Mouse (Mus musculus) layer of hippocampus, adult 18-20 months (tissue): Measurements from ENCODE around the gene Man2b2. TPM values are rescaled to one million over a fixed set of nuclear protein-coding genes. Genes with fewer than 3 reads are reported as not detected.

Experiments used
- DNase-seq, 2 experiments: peaks; one replicate each; pipeline ENCODE4 v3.0.0; 2022; ENCODE audit warnings: low spot score in 2 of 2
- total RNA-seq, 2 experiments: library from RNA; stranded (reverse); gene quantifications; 2 replicates each; pipeline ENCODE4 v1.2.3; 2021

Gene Man2b2
- total RNA-seq, 2 experiments from 2014 or later, result 28.9 to 31.0 TPM

- DNase-seq, result peak in 1 of 2 experiments; percentile 29
Observed at GRCm38 (mm10) chr5:36839032-36839431, 8.6 kb upstream of the Man2b2 start.

- DNase-seq, result peak; percentile 74 to 88
Observed at GRCm38 (mm10) chr5:36835933-36836332, 5.5 kb upstream of the Man2b2 start.

DNA sequence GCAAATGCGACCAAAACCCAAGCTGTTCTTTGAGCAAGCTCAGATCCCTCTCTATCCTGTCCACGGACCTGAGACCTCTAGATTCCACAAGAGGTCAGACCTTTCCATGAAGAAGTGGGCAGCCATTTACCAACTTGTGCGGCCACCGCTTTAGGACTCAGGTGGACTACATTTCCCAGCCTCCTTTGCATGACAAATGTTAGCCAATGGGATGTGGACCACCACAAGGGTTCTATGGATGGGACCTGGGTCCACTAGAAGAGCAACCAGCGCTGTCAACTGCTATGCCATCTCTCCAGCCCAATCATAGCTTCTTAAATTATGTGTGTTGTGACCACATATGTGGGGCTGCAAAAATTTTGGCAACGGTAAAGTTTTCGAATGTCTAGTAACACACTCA, 819 bp upstream of the Man2b2 start:
- peak in 1 of 2 experiments; percentile 67 for DNase-seq

- DNase-seq, result no peak
Observed at GRCm38 (mm10) chr5:36829098-36829497, 1.4 kb downstream of the Man2b2 start.

- DNase-seq, result no peak
Observed at GRCm38 (mm10) chr5:36822907-36823306, 7.5 kb downstream of the Man2b2 start.

GRCm38 (mm10) chr5:36820142-36820541, 10.3 kb downstream of the Man2b2 start:
- DNase-seq, result peak in 1 of 2 experiments; percentile 79

DNA sequence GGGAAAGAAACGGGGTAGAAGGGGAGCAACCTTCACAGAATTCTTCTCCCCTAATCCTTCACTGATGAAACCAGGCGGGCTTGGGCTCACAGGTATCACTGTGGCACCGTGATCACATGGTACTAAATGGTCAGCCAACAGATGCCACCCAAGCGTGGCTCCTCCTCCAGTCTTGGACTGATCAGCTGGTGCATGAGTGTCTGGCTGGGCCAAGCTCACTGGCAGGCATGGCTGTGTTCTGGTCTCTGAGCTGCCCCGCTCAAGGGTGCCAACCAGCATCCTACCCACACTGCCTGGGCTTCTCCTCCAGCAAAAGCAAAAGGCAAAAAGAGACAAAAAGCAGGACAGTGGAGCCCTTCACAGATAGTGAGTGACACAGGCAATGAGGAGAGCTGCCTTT, 10.7 kb downstream of the Man2b2 start:
- no peak for DNase-seq

- no peak for DNase-seq
Observed at GRCm38 (mm10) chr5:36817738-36818137, 12.7 kb downstream of the Man2b2 start.

- no peak for DNase-seq
Observed at GRCm38 (mm10) chr5:36814554-36814953, 15.9 kb downstream of the Man2b2 start.

- peak; percentile 35 to 81 for DNase-seq
Observed at GRCm38 (mm10) chr5:36811413-36811812, 19.0 kb downstream of the Man2b2 start.

GRCm38 (mm10) chr5:36810634-36811033, 19.8 kb downstream of the Man2b2 start:
- DNase-seq, result no peak

- no peak for DNase-seq
Observed at GRCm38 (mm10) chr5:36809123-36809522, 21.3 kb downstream of the Man2b2 start.

DNA sequence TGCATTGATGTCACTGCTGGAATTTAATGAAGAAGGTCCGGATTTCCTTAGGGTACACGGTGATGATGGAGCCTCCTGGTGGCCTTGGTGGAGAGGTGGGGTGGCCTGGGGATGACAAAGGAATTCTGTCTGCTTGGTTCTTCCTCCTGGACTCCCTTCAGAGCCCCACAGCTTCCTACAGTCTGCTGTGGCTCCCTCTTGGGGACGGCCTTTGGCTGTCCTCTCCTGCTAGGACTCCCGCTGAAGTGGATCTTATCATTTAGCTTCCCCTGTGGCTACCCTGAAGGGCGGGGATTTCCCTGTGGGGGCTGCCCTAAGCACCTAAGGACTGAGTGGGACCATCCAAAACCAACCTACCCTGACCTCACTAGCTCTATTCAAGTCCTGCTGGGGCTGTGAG, 23.3 kb downstream of the Man2b2 start:
- no peak for DNase-seq

GRCm38 (mm10) chr5:36797291-36797690, 33.2 kb downstream of the Man2b2 start:
- no peak for DNase-seq

DNA sequence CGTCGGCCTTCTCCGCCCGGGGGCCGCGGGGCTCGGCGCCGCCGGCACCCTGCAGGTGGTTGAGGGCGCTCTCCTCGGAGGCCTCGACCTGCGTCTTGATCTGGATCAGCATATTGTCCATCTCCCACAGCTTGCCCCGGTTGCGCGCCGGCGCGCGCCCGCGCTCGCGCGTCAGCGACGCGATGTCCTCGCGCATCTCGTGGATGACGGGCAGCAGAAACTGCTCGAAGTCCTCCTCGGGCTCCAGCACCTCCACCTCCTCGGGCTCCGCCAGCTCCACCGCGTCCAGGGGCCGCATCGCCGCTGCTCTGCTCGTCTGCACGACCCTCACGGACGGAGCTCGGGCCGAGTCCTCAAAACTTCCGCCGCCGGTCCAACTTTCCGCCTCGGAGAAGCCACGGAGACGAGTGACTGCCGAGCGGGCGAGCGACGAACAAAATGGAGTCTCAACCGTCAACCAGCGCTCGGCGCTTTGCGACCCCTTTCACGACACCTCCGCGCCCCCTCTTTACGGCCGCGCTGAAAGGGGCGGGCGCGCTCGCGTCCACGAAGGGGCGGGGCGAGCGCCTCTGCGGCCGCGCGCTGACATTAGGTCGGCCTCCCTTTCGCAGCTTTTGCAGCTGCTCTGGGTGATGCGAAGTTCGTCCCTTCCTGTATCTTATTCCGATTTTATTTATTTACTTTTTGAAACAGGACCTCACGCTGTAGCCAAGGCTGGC, 34.0 kb downstream of the Man2b2 start, which contains the start of gene Mrfap1:
Gene Mrfap1, minus strand, starts transcription at position 477 of the 719 bp plus-strand sequence.
- DNase-seq, result peak; percentile 92 to 96

GRCm38 (mm10) chr5:36795647-36796295, 34.7 kb downstream of the Man2b2 start:
- peak; percentile 81 to 84 for DNase-seq

- no peak for DNase-seq
Observed at GRCm38 (mm10) chr5:36791861-36792260, 38.6 kb downstream of the Man2b2 start.

DNA sequence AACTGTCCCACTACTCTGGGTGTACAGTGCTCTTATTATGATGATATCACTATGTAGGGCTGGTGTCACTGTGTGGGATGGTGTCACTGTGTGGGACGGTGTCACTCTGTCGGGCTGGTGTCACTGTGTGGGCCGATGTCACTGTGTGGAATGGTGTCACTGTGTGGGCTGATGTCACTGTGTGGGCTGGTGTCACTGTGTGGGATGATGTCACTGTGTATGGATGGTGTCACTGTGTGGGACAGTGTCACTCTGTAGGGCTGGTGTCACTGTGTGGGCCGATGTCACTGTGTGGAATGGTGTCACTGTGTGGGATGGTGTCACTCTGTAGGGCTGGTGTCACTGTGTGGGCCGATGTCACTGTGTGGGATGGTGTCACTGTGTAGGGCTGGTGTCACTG, 44.4 kb downstream of the Man2b2 start:
- no peak for DNase-seq

DNA sequence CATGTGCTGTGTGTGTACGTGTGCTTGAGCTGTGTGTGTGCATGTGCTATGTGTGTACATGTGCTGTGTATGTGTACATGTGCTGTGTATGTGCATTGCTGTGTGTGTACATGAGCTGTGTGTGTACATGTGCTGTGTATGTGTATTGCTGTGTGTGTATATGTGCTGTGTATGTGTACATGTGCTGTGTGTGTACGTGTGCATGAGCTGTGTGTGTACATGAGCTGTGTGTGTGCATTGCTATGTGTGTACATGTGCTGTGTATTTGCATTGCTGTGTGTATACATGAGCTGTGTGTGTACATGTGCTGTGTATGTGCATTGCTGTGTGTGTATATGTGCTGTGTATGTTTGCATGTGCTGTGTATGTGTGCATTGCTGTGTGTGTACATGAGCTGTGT, 50.9 kb downstream of the Man2b2 start:
- no peak for DNase-seq

DNA sequence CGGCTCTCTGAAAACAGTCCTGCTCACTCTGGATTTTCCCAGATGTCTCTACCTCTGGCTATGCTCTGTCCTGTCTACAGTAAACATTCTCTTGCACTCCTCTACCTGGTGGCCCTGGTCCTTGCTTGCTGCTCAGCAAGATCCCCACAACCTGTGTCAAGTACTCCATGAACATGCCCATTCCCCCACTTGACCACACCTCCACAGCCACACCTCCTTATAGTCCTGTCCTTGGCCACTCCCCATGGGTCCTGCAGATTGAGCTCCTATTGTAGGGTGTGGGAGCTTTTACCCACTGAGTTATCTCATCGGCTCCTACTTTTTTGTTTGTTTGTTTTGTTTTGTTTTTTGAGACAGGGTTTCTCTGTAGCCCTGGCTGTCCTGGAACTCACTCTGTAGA, 51.6 kb downstream of the Man2b2 start:
- DNase-seq, result no peak

DNA sequence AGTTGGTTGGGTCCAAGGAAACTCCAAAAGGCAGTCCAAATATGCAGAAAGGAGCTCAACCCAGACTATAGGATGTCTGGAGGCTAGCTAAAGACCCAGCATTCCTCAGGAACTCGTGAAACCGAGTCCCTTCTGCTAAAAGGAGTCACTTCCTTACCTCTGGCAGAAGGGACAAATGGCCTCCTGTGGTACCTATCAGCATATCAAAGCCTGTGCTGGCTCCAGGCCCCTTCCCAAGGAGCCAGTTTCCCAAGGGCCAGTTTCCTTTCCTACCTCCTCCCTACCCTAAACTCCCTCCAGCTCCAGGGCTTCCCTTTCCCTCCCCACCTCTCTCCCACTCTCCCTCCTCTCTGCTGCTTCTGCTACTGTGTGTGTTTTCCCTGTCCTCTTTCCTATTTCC, 53.3 kb downstream of the Man2b2 start:
- DNase-seq, result no peak

GRCm38 (mm10) chr5:36776021-36776575, 54.4 kb downstream of the Man2b2 start:
- DNase-seq, result no peak
